Mouse (Mus musculus) megakaryocyte, embryonic 14.5 days (primary cell): Measurements from ENCODE around the gene Zdhhc14.

Experiments
- FLI1 ChIP-seq: IDR thresholded peaks from 2 replicates; pipeline ENCODE4 v1.6.1; 2012; ENCODE audit warnings: low read length, inconsistent platforms, mixed read lengths
- GATA1 ChIP-seq: IDR thresholded peaks from 3 replicates; pipeline ENCODE4 v1.6.1; 2012; ENCODE audit warnings: mixed read lengths, low read length, inconsistent platforms, borderline replicate concordance

GRCm38 (mm10) chr17:5596490-5596889 lies 104.1 kb downstream of the Zdhhc14 start:
- TF ChIP-seq GATA1 = no peak
- TF ChIP-seq FLI1 = no peak
